Mouse (Mus musculus): ENCODE data around the gene Amigo2. TPM values are rescaled to one million over a fixed set of nuclear protein-coding genes. Genes with fewer than 3 reads are reported as not detected.

Gene Amigo2
- polyA plus RNA-seq, 1 experiment from 2014 or later: 3.3 TPM

DNA sequence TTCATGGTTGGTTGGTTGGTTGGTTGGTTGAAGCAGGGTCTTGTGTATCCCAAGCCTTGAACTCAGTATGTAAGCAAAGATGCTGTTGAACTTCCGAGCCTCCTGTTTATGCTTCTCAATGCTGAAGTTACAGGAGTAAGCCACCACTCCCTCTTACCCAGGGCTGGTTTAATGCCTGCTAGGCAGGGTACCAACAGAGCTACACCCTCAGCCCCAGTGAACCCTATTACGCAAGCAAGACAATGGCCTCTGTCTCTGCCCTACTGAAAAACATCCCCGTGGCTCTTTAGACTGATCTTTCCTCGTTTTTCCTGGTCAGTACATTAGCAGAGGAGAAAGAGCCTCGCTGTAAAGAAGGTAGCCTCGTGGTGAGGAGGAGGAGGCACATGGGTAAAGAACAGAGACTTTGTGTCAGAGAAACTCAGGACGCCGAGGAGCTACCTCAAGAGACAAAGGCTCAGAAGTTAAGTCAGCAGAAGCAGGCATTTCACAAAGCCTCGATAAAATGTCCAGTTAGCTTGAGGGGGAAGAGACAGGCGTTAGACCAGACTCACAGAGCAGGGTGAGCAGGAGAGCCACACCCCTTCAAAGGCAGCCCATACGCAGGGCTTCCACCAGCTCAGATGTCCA is 13.0 kb upstream of the Amigo2 start:
- H3K36me3 ChIP-seq (replicated peaks): no peaks in the 10 kb centered on the region
- H3K27me3 ChIP-seq (replicated peaks; ENCODE audit: low read depth, poor library complexity, severe bottlenecking): no peaks in the 10 kb centered on the region
- H3K4me3 ChIP-seq: no peak overlapping the region
- peaks cover 13% of the 10 kb centered on the region; the same call in 1 of the 2 replicates for H3K4me1 ChIP-seq
- H3K9me3 ChIP-seq: peaks cover 3% of the 10 kb centered on the region; the same call in 1 of the 2 replicates
- no peak overlapping the region; the same call in 1 of the 2 replicates for H3K27ac ChIP-seq (replicated peaks)
- WGBS: 71% methylated on average over 11 of the region's 11 CpGs
- no peak for DNase-seq (ENCODE audit: low spot score)

DNA sequence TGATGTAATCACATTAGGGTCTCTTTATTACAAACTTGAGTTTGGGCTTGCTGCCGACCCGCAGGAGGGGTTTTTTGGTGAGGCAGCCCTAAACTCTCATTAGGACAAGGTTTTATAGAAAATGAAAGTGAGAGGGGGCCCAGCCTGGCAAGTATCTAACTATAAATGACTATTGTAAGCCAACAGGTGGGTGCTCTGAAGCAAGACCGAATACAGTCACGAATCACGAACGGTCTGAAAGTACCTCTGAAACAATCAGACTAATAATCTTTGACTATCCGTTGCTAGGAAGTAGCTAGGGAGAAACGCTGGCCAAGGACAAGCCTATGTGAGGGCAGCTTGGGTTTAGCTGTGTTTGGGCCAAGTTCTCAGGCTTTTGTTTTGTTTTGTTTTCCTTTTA is 12.2 kb upstream of the Amigo2 start:
- Histone ChIP-seq H3K4me1 (peaks cover 13% of the 10 kb centered on the region; the same call in 1 of the 2 replicates), H3K27me3 (replicated peaks; ENCODE audit: low read depth, poor library complexity, severe bottlenecking) (no peaks in the 10 kb centered on the region), H3K4me3 (no peak overlapping the region), H3K27ac (replicated peaks) (no peak overlapping the region), H3K36me3 (replicated peaks) (no peaks in the 10 kb centered on the region), H3K9me3 (peaks cover 3% of the 10 kb centered on the region; the same call in 1 of the 2 replicates)
- 91% methylated on average over 8 of the region's 8 CpGs for WGBS
- no peak for DNase-seq (ENCODE audit: low spot score)

DNA sequence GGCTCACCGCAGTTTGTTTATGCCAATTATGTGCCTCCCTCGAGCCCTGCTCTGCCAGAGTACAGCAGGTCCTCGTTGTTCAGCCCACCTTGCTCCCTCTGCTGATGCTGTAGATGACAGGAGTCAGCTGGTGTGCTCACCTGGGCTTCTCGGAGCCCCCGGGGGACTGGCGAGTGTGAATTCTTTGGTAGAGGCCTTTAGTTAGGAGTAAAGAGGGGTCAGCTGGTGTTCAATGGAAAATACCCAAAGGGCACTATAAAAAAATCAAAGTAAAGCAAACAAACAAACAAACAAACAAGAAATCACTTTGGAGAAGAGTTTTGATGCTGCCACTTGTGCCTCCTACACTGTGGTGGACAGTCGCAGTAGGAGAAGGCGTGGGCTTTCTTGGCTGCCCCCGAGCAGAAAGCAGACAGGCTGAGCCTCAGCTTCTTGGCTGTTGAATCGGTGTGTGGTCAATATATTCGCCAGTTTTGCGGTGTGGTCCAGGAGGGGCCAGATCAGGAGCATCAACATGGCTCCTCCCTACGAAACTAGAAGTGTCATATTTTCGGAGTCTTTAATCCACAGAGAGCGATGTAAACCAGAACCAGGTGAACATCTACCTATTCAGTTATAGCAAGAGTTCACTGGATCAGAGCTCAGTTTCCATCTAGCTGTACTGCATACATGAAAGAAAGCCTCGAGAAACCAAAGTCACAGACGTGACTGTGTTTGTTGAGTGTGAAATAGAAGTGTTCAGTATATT is 11.6 kb upstream of the Amigo2 start:
- WGBS: 88% methylated on average over 17 of the region's 17 CpGs
- H3K9me3 ChIP-seq: peaks cover 3% of the 10 kb centered on the region; the same call in 1 of the 2 replicates
- peaks cover 13% of the 10 kb centered on the region; the same call in 1 of the 2 replicates for H3K4me1 ChIP-seq
- H3K4me3 ChIP-seq: no peak overlapping the region
- H3K27me3 ChIP-seq (replicated peaks; ENCODE audit: low read depth, poor library complexity, severe bottlenecking): no peaks in the 10 kb centered on the region
- DNase-seq (ENCODE audit: low spot score): no peak
- no peak overlapping the region for H3K27ac ChIP-seq (replicated peaks)
- no peaks in the 10 kb centered on the region for H3K36me3 ChIP-seq (replicated peaks)

GRCm38 (mm10) chr15:97257206-97257775 is 10.2 kb upstream of the Amigo2 start:
- Histone ChIP-seq H3K36me3 (replicated peaks) (no peaks in the 10 kb centered on the region), H3K27me3 (replicated peaks; ENCODE audit: low read depth, poor library complexity, severe bottlenecking) (no peaks in the 10 kb centered on the region), H3K27ac (replicated peaks) (no peak overlapping the region), H3K4me3 (no peak overlapping the region), H3K4me1 (peaks cover 12% of the 10 kb centered on the region; the same call in 1 of the 2 replicates), H3K9me3 (peaks cover 3% of the 10 kb centered on the region; the same call in 1 of the 2 replicates)
- no peak for DNase-seq (ENCODE audit: low spot score)
- 80% methylated on average over 8 of the region's 8 CpGs for WGBS

- Histone ChIP-seq H3K27me3 (replicated peaks; ENCODE audit: low read depth, poor library complexity, severe bottlenecking) (no peaks in the 10 kb centered on the region), H3K27ac (replicated peaks) (no peak overlapping the region), H3K4me1 (peaks cover 8% of the 10 kb centered on the region; the same call in 1 of the 2 replicates), H3K4me3 (no peak overlapping the region), H3K9me3 (peaks cover 3% of the 10 kb centered on the region; the same call in 1 of the 2 replicates), H3K36me3 (replicated peaks) (no peaks in the 10 kb centered on the region)
- no peak for DNase-seq (ENCODE audit: low spot score)
- WGBS: 89% methylated on average over 11 of the region's 11 CpGs
Measured at GRCm38 (mm10) chr15:97256411-97256810, 9.3 kb upstream of the Amigo2 start.

- Histone ChIP-seq H3K9me3 (peaks cover 3% of the 10 kb centered on the region; the same call in 1 of the 2 replicates), H3K4me1 (peaks cover 8% of the 10 kb centered on the region; the same call in 1 of the 2 replicates), H3K36me3 (replicated peaks) (no peaks in the 10 kb centered on the region), H3K27me3 (replicated peaks; ENCODE audit: low read depth, poor library complexity, severe bottlenecking) (no peaks in the 10 kb centered on the region), H3K4me3 (no peak overlapping the region), H3K27ac (replicated peaks) (no peak overlapping the region)
- 88% methylated on average over 3 of the region's 3 CpGs for WGBS
- no peak for DNase-seq (ENCODE audit: low spot score)
Measured at GRCm38 (mm10) chr15:97255800-97256199, 8.7 kb upstream of the Amigo2 start.

DNA sequence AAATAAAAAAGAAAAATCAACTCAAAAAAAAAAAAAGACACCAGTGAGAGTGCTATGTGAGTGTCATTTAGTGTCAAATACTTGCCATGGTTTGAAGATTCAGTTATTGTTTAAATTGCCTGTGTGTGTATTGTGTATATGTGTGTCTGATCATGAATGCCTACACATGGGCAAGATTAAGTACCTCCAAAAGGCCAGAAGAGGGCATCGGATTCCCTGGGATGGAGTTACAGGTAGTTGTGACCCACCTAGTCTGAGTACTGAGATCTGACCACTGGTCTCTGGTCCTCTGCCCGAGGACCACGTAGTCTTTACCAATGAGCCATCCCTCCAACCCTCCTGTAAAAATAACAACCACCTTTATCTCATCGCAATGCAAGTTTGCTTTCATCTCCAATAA is 7.3 kb upstream of the Amigo2 start:
- Histone ChIP-seq H3K4me1 (peaks cover 8% of the 10 kb centered on the region; the same call in 1 of the 2 replicates), H3K36me3 (replicated peaks) (no peaks in the 10 kb centered on the region), H3K27ac (replicated peaks) (no peak overlapping the region), H3K4me3 (no peak overlapping the region), H3K27me3 (replicated peaks; ENCODE audit: low read depth, poor library complexity, severe bottlenecking) (no peaks in the 10 kb centered on the region), H3K9me3 (peaks cover 3% of the 10 kb centered on the region; the same call in 1 of the 2 replicates)
- WGBS: 88% methylated on average over 4 of the region's 4 CpGs
- DNase-seq (ENCODE audit: low spot score): no peak

GRCm38 (mm10) chr15:97252493-97253034 is 5.5 kb upstream of the Amigo2 start:
- Histone ChIP-seq H3K27me3 (replicated peaks; ENCODE audit: low read depth, poor library complexity, severe bottlenecking) (no peaks in the 10 kb centered on the region), H3K9me3 (peaks cover 3% of the 10 kb centered on the region; the same call in 1 of the 2 replicates), H3K4me1 (peaks cover 17% of the 10 kb centered on the region), H3K36me3 (replicated peaks) (no peaks in the 10 kb centered on the region), H3K4me3 (no peak overlapping the region), H3K27ac (replicated peaks) (no peak overlapping the region)
- 83% methylated on average over 8 of the region's 8 CpGs for WGBS
- DNase-seq (ENCODE audit: low spot score): no peak

DNA sequence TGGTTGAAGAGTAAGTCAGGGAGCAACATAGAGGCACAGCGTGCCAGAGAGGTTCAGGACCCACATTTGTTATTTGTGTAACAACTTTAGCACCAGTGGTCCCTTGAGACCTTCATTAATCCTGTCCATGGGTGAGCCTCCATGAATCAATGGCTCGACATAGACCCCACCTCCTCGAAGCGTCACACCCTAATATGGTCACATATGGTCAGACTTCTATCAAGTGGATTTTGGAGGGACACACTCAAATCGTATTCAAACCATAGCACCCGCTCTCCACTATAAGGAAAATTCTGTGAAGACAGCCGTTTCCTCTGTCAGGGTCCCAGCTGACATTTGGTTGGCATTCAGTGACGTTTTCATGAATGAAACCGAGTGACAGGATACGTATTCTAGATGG is 2.2 kb upstream of the Amigo2 start:
- DNase-seq (ENCODE audit: low spot score): no peak
- H3K27ac ChIP-seq (replicated peaks): no peak overlapping the region
- peaks cover 23% of the 10 kb centered on the region for H3K27me3 ChIP-seq (replicated peaks; ENCODE audit: low read depth, poor library complexity, severe bottlenecking)
- H3K4me3 ChIP-seq: no peak overlapping the region
- WGBS: 93% methylated on average over 10 of the region's 10 CpGs
- no peaks in the 10 kb centered on the region for H3K9me3 ChIP-seq
- peaks cover 20% of the 10 kb centered on the region for H3K4me1 ChIP-seq
- H3K36me3 ChIP-seq (replicated peaks): no peaks in the 10 kb centered on the region

- H3K27me3 ChIP-seq (replicated peaks; ENCODE audit: low read depth, poor library complexity, severe bottlenecking): peaks cover 25% of the 10 kb centered on the region
- peaks cover 20% of the 10 kb centered on the region for H3K4me1 ChIP-seq
- WGBS: 34% methylated on average over 8 of the region's 8 CpGs
- no peak overlapping the region for H3K27ac ChIP-seq (replicated peaks)
- peak overlapping the region; percentile 82 for H3K4me3 ChIP-seq
- H3K9me3 ChIP-seq: no peaks in the 10 kb centered on the region
- no peak for DNase-seq (ENCODE audit: low spot score)
- no peaks in the 10 kb centered on the region for H3K36me3 ChIP-seq (replicated peaks)
Measured at GRCm38 (mm10) chr15:97248296-97248695, 1.2 kb upstream of the Amigo2 start.

DNA sequence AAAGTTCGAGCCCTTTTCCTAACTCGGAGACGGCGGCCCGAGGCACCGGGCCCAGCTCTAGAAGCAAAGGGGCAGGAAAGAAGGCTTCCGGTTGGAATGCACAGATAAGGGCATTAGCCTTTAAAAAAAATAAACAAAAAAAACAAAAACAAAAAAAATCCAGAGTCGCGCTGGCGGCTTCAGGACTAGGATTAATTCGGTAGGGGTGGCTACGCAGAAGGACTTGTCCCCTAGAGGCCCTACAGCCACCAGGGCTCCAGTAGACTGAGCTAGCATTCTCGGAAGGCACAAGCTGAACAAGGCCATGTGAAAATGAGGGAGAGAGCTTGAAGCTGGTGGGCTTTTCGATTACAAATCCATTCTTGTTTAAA is 689 bp upstream of the Amigo2 start:
- H3K27ac ChIP-seq (replicated peaks): peak overlapping the region; percentile 90
- no peak for DNase-seq (ENCODE audit: low spot score)

GRCm38 (mm10) chr15:97246256-97246655 is 831 bp downstream of the Amigo2 start:
- peaks cover 20% of the 10 kb centered on the region for H3K4me1 ChIP-seq
- 29% methylated on average over 14 of the region's 14 CpGs for WGBS
- peak; percentile 21 for DNase-seq (ENCODE audit: low spot score)

More for the DNA sequence above, 689 bp upstream of the Amigo2 start:
- Histone ChIP-seq H3K4me3 (peak overlapping the region; percentile 82), H3K4me1 (peaks cover 20% of the 10 kb centered on the region), H3K27me3 (replicated peaks; ENCODE audit: low read depth, poor library complexity, severe bottlenecking) (peaks cover 25% of the 10 kb centered on the region), H3K9me3 (no peaks in the 10 kb centered on the region), H3K36me3 (replicated peaks) (no peaks in the 10 kb centered on the region)
- WGBS: 2% methylated on average over 14 of the region's 14 CpGs

More at GRCm38 (mm10) chr15:97246256-97246655, 831 bp downstream of the Amigo2 start:
- Histone ChIP-seq H3K36me3 (replicated peaks) (no peaks in the 10 kb centered on the region), H3K27ac (replicated peaks) (no peak overlapping the region), H3K4me3 (peak overlapping the region; percentile 82), H3K27me3 (replicated peaks; ENCODE audit: low read depth, poor library complexity, severe bottlenecking) (peaks cover 25% of the 10 kb centered on the region), H3K9me3 (no peaks in the 10 kb centered on the region)
